Mouse (Mus musculus) forebrain, embryonic 12.5 days (tissue): ENCODE measurements around the gene Pgpep1l. TPM values are rescaled to one million over a fixed set of nuclear protein-coding genes. Genes with fewer than 3 reads are reported as not detected.

ENCODE experiments used
- ATAC-seq: fragments of 200-750 bp; cut with Nextera tagmentation; 2 replicates; pipeline ENCODE4 v1.8.0; 2017; ENCODE audit warnings: moderate TSS enrichment; ENCODE audit not compliant: low FRiP score
- H3K27ac ChIP-seq: fragments of 300-500 bp; sonication (generic); 2 replicates; pipeline ENCODE4 v1.5.1; 2016; ENCODE audit warnings: mild to moderate bottlenecking
- H3K27me3 ChIP-seq: fragments of 300-500 bp; sonication (generic); 2 replicates; pipeline ENCODE4 v1.6.1; 2016; ENCODE audit warnings: mild to moderate bottlenecking
- H3K36me3 ChIP-seq: fragments of 300-500 bp; sonication (generic); replicated peaks from 2 replicates; pipeline ENCODE4 v1.6.1; 2016; ENCODE audit warnings: mild to moderate bottlenecking
- H3K4me1 ChIP-seq: fragments of 300-500 bp; sonication (generic); 2 replicates; pipeline ENCODE4 v1.6.1; 2016
- H3K4me2 ChIP-seq: fragments of 300-500 bp; sonication (generic); 2 replicates; pipeline ENCODE4 v1.6.1; 2016; ENCODE audit warnings: mild to moderate bottlenecking, moderate library complexity
- H3K4me3 ChIP-seq: fragments of 300-500 bp; sonication (generic); replicated peaks from 2 replicates; pipeline ENCODE4 v1.5.1; 2016; ENCODE audit warnings: mild to moderate bottlenecking
- H3K9ac ChIP-seq: fragments of 300-500 bp; sonication (generic); 2 replicates; pipeline ENCODE4 v1.6.1; 2016; ENCODE audit warnings: mild to moderate bottlenecking
- H3K9me3 ChIP-seq: fragments of 300-500 bp; sonication (generic); 2 replicates; pipeline ENCODE4 v1.6.1; 2016
- WGBS: fragments of 180-500 bp; shearing (Covaris S2); methylation state at CpG from one replicate; pipeline ENCODE4 v1.1.7; 2016; 5-methylcytosine and 5-hydroxymethylcytosine counted together
- polyA plus RNA-seq: library from polyadenylated mRNA; unstranded; fragments of >200 nt; fragmentation: Nextera tagmentation; extraction: Ambion mirVana; gene quantifications from 2 replicates; pipeline ENCODE4 v1.2.1, GENCODE M21; 2016

The Pgpep1l gene
- polyA plus RNA-seq: not detected in 2 replicates

- no peak within 1 kb of the TSS for H3K9ac ChIP-seq
- H3K4me3 ChIP-seq: peak within 1 kb of the TSS; percentile 30
- no peaks in the 10 kb centered on the region for H3K9me3 ChIP-seq
- H3K4me2 ChIP-seq: peak within 1 kb of the TSS; percentile 50
- WGBS: 6% methylated on average over 25 of the region's 25 CpGs
- H3K36me3 ChIP-seq: no peaks in the 10 kb centered on the region
- H3K4me1 ChIP-seq: peaks cover 23% of the 10 kb centered on the region
- H3K27me3 ChIP-seq: peaks cover 18% of the 10 kb centered on the region
- ATAC-seq: 0 out of 2 replicates have a peak, but pooled peaks have one; percentile 46
- H3K27ac ChIP-seq: no peak within 1 kb of the TSS
Measured at GRCm38 (mm10) chr7:68264028-68264453, at the start of gene Pgpep1l. Gene Pgpep1l (minus strand): TSS chr7:68264233.

GRCm38 (mm10) chr7:68313038-68313782 is 49.2 kb upstream of the Pgpep1l start:
- no peak for ATAC-seq
- H3K9ac ChIP-seq: no peak overlapping the region
- H3K27me3 ChIP-seq: 0 out of 2 replicates have a peak, but pooled peaks cover 2% of the 10 kb centered on the region
- 77% methylated on average over 14 of the region's 14 CpGs for WGBS
- H3K4me3 ChIP-seq: no peak overlapping the region
- H3K4me2 ChIP-seq: no peak overlapping the region
- 0 out of 2 replicates have a peak, but pooled peaks cover 6% of the 10 kb centered on the region for H3K4me1 ChIP-seq
- H3K9me3 ChIP-seq: no peaks in the 10 kb centered on the region
- no peaks in the 10 kb centered on the region for H3K36me3 ChIP-seq
- H3K27ac ChIP-seq: no peak overlapping the region

GRCm38 (mm10) chr7:68312395-68312794 is 48.4 kb upstream of the Pgpep1l start:
- Histone ChIP-seq H3K36me3 (no peaks in the 10 kb centered on the region), H3K4me2 (no peak overlapping the region), H3K27me3 (0 out of 2 replicates have a peak, but pooled peaks cover 2% of the 10 kb centered on the region), H3K9me3 (no peaks in the 10 kb centered on the region), H3K27ac (no peak overlapping the region), H3K4me3 (no peak overlapping the region), H3K9ac (no peak overlapping the region), H3K4me1 (0 out of 2 replicates have a peak, but pooled peaks cover 6% of the 10 kb centered on the region)
- ATAC-seq: no peak
- WGBS: 85% methylated on average over 5 of the region's 5 CpGs

- H3K4me2 ChIP-seq: no peak overlapping the region
- H3K27ac ChIP-seq: no peak overlapping the region
- 89% methylated on average over 6 of the region's 6 CpGs for WGBS
- H3K4me1 ChIP-seq: 0 out of 2 replicates have a peak, but pooled peaks cover 6% of the 10 kb centered on the region
- no peak overlapping the region for H3K4me3 ChIP-seq
- no peak overlapping the region for H3K9ac ChIP-seq
- no peaks in the 10 kb centered on the region for H3K27me3 ChIP-seq
- no peaks in the 10 kb centered on the region for H3K9me3 ChIP-seq
- no peak for ATAC-seq
- no peaks in the 10 kb centered on the region for H3K36me3 ChIP-seq
Measured at GRCm38 (mm10) chr7:68311469-68311868, 47.4 kb upstream of the Pgpep1l start.

GRCm38 (mm10) chr7:68306756-68307155 is 42.7 kb upstream of the Pgpep1l start:
- Histone ChIP-seq H3K9me3 (no peaks in the 10 kb centered on the region), H3K27me3 (no peaks in the 10 kb centered on the region), H3K36me3 (no peaks in the 10 kb centered on the region), H3K27ac (no peak overlapping the region), H3K4me3 (no peak overlapping the region), H3K9ac (no peak overlapping the region), H3K4me1 (no peaks in the 10 kb centered on the region; the same call in 1 of the 2 replicates), H3K4me2 (no peak overlapping the region)
- WGBS: 94% methylated on average over 8 of the region's 8 CpGs
- no peak for ATAC-seq

GRCm38 (mm10) chr7:68305781-68306575 is 41.9 kb upstream of the Pgpep1l start:
- Histone ChIP-seq H3K4me2 (no peak overlapping the region), H3K4me3 (no peak overlapping the region), H3K9me3 (no peaks in the 10 kb centered on the region), H3K9ac (no peak overlapping the region), H3K36me3 (no peaks in the 10 kb centered on the region), H3K27ac (no peak overlapping the region), H3K4me1 (no peaks in the 10 kb centered on the region; the same call in 1 of the 2 replicates), H3K27me3 (no peaks in the 10 kb centered on the region)
- no peak for ATAC-seq
- WGBS: 57% methylated on average over 11 of the region's 11 CpGs

- Histone ChIP-seq H3K9me3 (no peaks in the 10 kb centered on the region), H3K9ac (no peak overlapping the region), H3K27me3 (no peaks in the 10 kb centered on the region), H3K27ac (no peak overlapping the region), H3K36me3 (no peaks in the 10 kb centered on the region), H3K4me2 (no peak overlapping the region), H3K4me3 (no peak overlapping the region), H3K4me1 (no peaks in the 10 kb centered on the region; the same call in 1 of the 2 replicates)
- 64% methylated on average over 6 of the region's 6 CpGs for WGBS
- no peak for ATAC-seq
Measured at GRCm38 (mm10) chr7:68303685-68304084, 39.7 kb upstream of the Pgpep1l start.

- ATAC-seq: no peak
- Histone ChIP-seq H3K4me1 (no peaks in the 10 kb centered on the region; the same call in 1 of the 2 replicates), H3K36me3 (no peaks in the 10 kb centered on the region), H3K27ac (no peak overlapping the region), H3K4me2 (peak overlapping the region; percentile 5), H3K9ac (no peak overlapping the region), H3K9me3 (no peaks in the 10 kb centered on the region), H3K4me3 (no peak overlapping the region), H3K27me3 (no peaks in the 10 kb centered on the region)
- WGBS: 37% methylated on average over 18 of the region's 18 CpGs
Measured at GRCm38 (mm10) chr7:68302586-68303433, 38.8 kb upstream of the Pgpep1l start.

- no peak overlapping the region for H3K9ac ChIP-seq
- no peak overlapping the region for H3K27ac ChIP-seq
- no peaks in the 10 kb centered on the region for H3K9me3 ChIP-seq
- H3K4me1 ChIP-seq: no peaks in the 10 kb centered on the region; the same call in 1 of the 2 replicates
- H3K36me3 ChIP-seq: no peaks in the 10 kb centered on the region
- no peak overlapping the region for H3K4me2 ChIP-seq
- no peaks in the 10 kb centered on the region for H3K27me3 ChIP-seq
- 86% methylated on average over 7 of the region's 7 CpGs for WGBS
- ATAC-seq: no peak
- no peak overlapping the region for H3K4me3 ChIP-seq
Measured at GRCm38 (mm10) chr7:68301160-68301559, 37.1 kb upstream of the Pgpep1l start.

- Histone ChIP-seq H3K9ac (no peak overlapping the region), H3K4me1 (no peaks in the 10 kb centered on the region), H3K36me3 (no peaks in the 10 kb centered on the region), H3K4me3 (no peak overlapping the region), H3K4me2 (no peak overlapping the region), H3K27ac (no peak overlapping the region), H3K9me3 (no peaks in the 10 kb centered on the region), H3K27me3 (no peaks in the 10 kb centered on the region)
- WGBS: 90% methylated on average over 13 of the region's 13 CpGs
- ATAC-seq: no peak
Measured at GRCm38 (mm10) chr7:68298381-68299076, 34.5 kb upstream of the Pgpep1l start.

- Histone ChIP-seq H3K9me3 (no peaks in the 10 kb centered on the region), H3K27me3 (no peaks in the 10 kb centered on the region), H3K4me1 (no peaks in the 10 kb centered on the region), H3K36me3 (no peaks in the 10 kb centered on the region), H3K4me2 (no peak overlapping the region), H3K4me3 (no peak overlapping the region), H3K9ac (no peak overlapping the region), H3K27ac (no peak overlapping the region)
- 94% methylated on average over 5 of the region's 5 CpGs for WGBS
- no peak for ATAC-seq
Measured at GRCm38 (mm10) chr7:68296487-68296886, 32.5 kb upstream of the Pgpep1l start.
